Mouse (Mus musculus) midbrain, embryonic 14.5 days (tissue): ENCODE measurements around the gene Cdx2. TPM values are rescaled to one million over a fixed set of nuclear protein-coding genes. Genes with fewer than 3 reads are reported as not detected.

Source experiments
- ATAC-seq: fragments of 200-750 bp; cut with Nextera tagmentation; 2 replicates; pipeline ENCODE4 v1.8.0; 2017; ENCODE audit warnings: moderate number of reproducible peaks, moderate library complexity; ENCODE audit not compliant: low FRiP score, low TSS enrichment
- DNase-seq: peaks from one replicate; pipeline ENCODE4 v3.0.0-alpha.2; 2015
- H3K27ac ChIP-seq: fragments of 300-500 bp; sonication (generic); replicated peaks from 2 replicates; pipeline ENCODE4 v1.5.1; 2014; ENCODE audit warnings: mild to moderate bottlenecking, low read depth, low read length, moderate library complexity
- H3K27me3 ChIP-seq: fragments of 300-500 bp; sonication (generic); 2 replicates; pipeline ENCODE4 v1.6.1; 2014; ENCODE audit warnings: low read length, control low read depth, mixed read lengths; ENCODE audit not compliant: control insufficient read depth, insufficient read depth
- H3K36me3 ChIP-seq: fragments of 300-500 bp; sonication (generic); 2 replicates; pipeline ENCODE4 v1.6.1; 2014; ENCODE audit warnings: low read length, control low read depth; ENCODE audit not compliant: control insufficient read depth, insufficient read depth
- H3K4me1 ChIP-seq: fragments of 300-500 bp; sonication (generic); 2 replicates; pipeline ENCODE4 v1.6.1; 2014; ENCODE audit warnings: mild to moderate bottlenecking, antibody characterized with exemption, low read length, control low read depth; ENCODE audit not compliant: control insufficient read depth, insufficient read depth
- H3K4me2 ChIP-seq: fragments of 300-500 bp; sonication (generic); 2 replicates; pipeline ENCODE4 v1.6.1; 2014; ENCODE audit warnings: mild to moderate bottlenecking, low read length, moderate library complexity
- H3K4me3 ChIP-seq: fragments of 300-500 bp; sonication (generic); replicated peaks from 2 replicates; pipeline ENCODE4 v1.5.1; 2014; ENCODE audit warnings: low read depth, low read length
- H3K9ac ChIP-seq: fragments of 300-500 bp; sonication (generic); replicated peaks from 2 replicates; pipeline ENCODE4 v1.6.1; 2014; ENCODE audit warnings: mild to moderate bottlenecking, low read length, moderate library complexity
- H3K9me3 ChIP-seq: fragments of 300-500 bp; sonication (generic); 2 replicates; pipeline ENCODE4 v1.6.1; 2016; ENCODE audit warnings: low read length, control low read depth, mixed read lengths; ENCODE audit not compliant: control insufficient read depth
- whole genome bisulfite sequencing: fragments of 180-500 bp; shearing (Covaris S2); extraction: QIAGEN DNeasy Blood & Tissue Kit; methylation state at CpG from one replicate; pipeline ENCODE4 v1.1.7; 2014; 5-methylcytosine and 5-hydroxymethylcytosine counted together
- polyA plus RNA-seq: library from polyadenylated mRNA; unstranded; fragments of >200 nt; fragmentation: Nextera tagmentation; extraction: Ambion mirVana; gene quantifications from 2 replicates; pipeline ENCODE4 v1.2.1, GENCODE M21; 2014

Gene Cdx2
- polyA plus RNA-seq, 1 experiment from 2014 or later: not detected

DNA sequence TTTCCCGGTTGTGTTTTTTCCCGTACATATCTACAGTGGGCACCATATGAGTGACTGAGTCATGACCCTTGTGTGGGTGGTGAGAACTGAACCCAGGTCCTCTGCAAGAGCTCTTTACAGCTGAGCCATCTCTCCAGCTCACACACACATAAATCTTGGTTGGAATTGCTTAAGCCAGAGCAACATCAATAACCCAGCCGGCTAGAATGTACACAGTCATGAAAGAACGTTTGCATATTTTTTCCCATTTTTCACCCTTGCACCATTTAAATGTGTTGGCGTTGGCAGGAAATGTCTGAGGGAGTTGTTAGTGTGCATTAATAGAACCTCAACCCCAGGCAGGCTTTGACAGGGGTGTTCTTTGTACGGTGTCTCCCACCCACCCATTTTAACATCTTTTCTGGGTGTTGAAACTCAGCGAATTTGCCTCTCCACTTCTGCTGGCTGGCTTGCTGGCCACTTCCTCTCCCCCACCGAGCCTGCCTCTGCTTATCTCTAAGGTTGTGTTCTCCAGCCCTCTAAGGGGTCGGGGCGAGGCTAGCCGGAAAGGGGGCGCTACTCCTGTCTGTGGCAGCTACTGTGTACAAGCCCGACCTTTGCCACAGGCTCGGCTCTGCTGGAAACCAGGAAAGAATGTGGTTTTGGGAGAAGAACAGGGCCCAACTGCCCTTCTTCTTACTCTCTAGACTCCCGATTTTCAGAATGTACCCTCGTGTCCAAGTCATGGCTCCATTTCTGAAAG lies 15.1 kb downstream of the Cdx2 start:
- Histone ChIP-seq H3K4me3 (no peak overlapping the region), H3K9ac (no peak overlapping the region), H3K4me1 (no peaks in the 10 kb centered on the region), H3K27ac (no peak overlapping the region), H3K27me3 (peaks cover 49% of the 10 kb centered on the region), H3K4me2 (no peak overlapping the region), H3K9me3 (no peaks in the 10 kb centered on the region), H3K36me3 (no peaks in the 10 kb centered on the region)
- ATAC-seq (no peak), DNase-seq (no peak)
- 37% methylated on average over 16 of the region's 16 CpGs for WGBS

DNA sequence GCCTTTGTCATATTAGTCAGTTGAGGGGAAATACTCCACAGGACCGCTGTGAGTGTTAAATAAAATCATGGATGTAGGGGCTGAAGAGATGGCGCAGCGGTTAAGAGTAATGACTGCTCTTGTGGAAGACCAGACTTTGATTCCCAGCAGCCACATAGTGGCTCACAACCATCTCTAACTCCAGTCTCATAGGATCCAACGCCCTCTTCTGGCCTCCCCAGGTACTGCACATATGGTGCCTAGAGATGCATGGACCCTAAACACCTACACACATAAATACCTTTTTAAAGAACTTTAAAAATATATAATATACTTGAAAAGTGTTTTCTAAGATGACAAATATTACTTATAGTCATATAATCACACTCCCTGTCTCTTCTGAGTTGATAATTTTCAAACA lies 22.7 kb downstream of the Cdx2 start:
- no peak overlapping the region for H3K4me3 ChIP-seq
- no peaks in the 10 kb centered on the region for H3K9me3 ChIP-seq
- no peak overlapping the region for H3K27ac ChIP-seq
- H3K9ac ChIP-seq: no peak overlapping the region
- no peak for ATAC-seq
- WGBS: 78% methylated on average over 4 of the region's 4 CpGs
- H3K36me3 ChIP-seq: no peaks in the 10 kb centered on the region
- peaks cover 26% of the 10 kb centered on the region for H3K27me3 ChIP-seq
- DNase-seq: no peak
- H3K4me2 ChIP-seq: no peak overlapping the region
- no peaks in the 10 kb centered on the region for H3K4me1 ChIP-seq

DNA sequence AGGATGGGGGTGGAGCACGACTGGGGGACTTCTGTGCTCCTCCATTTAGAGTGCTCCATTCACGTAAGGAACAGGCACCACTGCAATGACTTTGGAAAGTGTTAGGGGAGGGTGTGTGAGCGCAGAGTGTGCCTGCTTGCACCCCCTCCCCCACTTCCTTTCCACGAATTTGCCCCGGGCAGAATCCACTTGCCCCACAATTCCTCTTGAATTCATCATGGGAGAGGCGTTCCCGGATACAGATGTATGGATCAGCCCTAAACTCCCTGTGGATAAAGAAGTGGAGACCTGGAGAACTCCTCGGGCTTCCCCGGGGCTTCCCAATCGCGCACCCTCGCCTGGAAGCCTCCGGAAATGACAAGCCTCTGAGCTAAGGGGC lies 29.5 kb downstream of the Cdx2 start:
- WGBS: under 1% methylated on average over 13 of the region's 13 CpGs
- Histone ChIP-seq H3K9ac (no peak overlapping the region), H3K27me3 (peaks cover 86% of the 10 kb centered on the region), H3K4me1 (no peaks in the 10 kb centered on the region), H3K36me3 (no peaks in the 10 kb centered on the region), H3K9me3 (no peaks in the 10 kb centered on the region), H3K4me3 (no peak overlapping the region), H3K4me2 (no peak overlapping the region), H3K27ac (no peak overlapping the region)
- ATAC-seq: no peak
- DNase-seq: no peak

DNA sequence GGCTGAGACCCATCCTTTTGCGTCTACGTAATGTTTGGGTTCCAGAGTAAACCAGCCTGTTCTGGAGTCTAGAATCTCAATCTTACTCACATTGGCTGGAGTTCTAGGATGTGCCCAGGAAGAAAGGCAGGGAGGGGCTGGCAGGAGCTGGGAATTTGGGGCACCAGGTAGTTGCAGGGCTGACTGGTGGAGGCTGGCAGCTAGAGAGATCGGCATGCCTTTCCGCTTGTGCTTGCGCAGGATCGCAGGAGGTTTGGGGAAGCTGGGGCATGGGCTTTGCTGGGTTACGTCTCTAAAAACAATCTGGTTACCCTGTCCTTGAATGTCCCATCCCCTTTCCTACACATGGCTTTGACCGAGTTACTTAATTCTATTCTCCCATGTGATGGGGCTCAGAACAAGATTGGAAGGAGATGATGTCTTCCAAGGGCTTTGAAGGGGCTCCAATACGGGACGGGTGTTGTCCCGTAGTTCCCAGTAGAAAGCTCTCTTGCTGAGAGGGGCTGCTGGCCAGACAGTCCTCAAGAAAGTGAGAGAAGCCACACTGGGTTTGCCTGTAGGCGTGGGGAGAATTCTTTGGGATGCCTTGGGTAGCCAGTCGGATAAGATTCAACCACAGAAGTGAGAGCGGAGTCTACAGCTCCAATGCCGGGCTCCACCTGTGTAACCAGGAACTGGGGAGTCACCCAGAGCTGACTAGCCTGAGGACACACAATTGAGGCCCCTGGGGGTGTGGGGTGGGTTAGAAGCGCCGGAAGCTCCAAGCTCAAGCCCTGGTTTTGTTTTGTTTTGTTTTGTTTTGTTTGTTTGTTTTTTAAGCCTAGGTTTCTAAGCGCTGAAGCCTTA lies 30.1 kb downstream of the Cdx2 start:
- Histone ChIP-seq H3K4me1 (no peaks in the 10 kb centered on the region), H3K4me3 (no peak overlapping the region), H3K36me3 (no peaks in the 10 kb centered on the region), H3K9ac (no peak overlapping the region), H3K27ac (no peak overlapping the region), H3K4me2 (no peak overlapping the region), H3K9me3 (no peaks in the 10 kb centered on the region), H3K27me3 (peaks cover 92% of the 10 kb centered on the region)
- no peak for DNase-seq
- WGBS: 2% methylated on average over 18 of the region's 18 CpGs
- ATAC-seq: no peak

DNA sequence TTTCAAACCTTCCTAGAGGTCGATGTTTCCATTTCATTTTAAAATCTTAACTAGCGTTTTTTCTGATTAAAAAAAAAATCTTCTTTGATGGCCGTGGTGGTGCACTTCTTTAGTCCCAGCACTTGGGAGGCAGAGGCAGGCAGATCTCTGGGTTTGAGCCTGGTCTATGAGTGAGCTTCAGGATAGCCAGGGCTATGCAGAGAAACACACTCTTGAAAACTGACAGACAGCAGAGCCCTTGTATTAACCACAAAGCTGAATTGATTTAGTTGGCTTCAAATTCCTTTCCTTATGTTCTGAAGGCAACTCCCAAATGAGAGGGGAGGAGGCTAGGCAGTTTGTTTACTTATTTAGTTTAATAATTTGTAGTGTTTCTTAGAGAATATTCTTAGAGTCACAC lies 31.3 kb downstream of the Cdx2 start:
- no peak for DNase-seq
- no peak overlapping the region for H3K4me3 ChIP-seq
- H3K4me2 ChIP-seq: no peak overlapping the region
- no peak overlapping the region for H3K27ac ChIP-seq
- no peak for ATAC-seq
- H3K27me3 ChIP-seq: peaks cover 98% of the 10 kb centered on the region
- no peaks in the 10 kb centered on the region for H3K4me1 ChIP-seq
- H3K9ac ChIP-seq: no peak overlapping the region
- H3K9me3 ChIP-seq: no peaks in the 10 kb centered on the region
- H3K36me3 ChIP-seq: no peaks in the 10 kb centered on the region
- 14% methylated on average over 3 of the region's 3 CpGs for WGBS

DNA sequence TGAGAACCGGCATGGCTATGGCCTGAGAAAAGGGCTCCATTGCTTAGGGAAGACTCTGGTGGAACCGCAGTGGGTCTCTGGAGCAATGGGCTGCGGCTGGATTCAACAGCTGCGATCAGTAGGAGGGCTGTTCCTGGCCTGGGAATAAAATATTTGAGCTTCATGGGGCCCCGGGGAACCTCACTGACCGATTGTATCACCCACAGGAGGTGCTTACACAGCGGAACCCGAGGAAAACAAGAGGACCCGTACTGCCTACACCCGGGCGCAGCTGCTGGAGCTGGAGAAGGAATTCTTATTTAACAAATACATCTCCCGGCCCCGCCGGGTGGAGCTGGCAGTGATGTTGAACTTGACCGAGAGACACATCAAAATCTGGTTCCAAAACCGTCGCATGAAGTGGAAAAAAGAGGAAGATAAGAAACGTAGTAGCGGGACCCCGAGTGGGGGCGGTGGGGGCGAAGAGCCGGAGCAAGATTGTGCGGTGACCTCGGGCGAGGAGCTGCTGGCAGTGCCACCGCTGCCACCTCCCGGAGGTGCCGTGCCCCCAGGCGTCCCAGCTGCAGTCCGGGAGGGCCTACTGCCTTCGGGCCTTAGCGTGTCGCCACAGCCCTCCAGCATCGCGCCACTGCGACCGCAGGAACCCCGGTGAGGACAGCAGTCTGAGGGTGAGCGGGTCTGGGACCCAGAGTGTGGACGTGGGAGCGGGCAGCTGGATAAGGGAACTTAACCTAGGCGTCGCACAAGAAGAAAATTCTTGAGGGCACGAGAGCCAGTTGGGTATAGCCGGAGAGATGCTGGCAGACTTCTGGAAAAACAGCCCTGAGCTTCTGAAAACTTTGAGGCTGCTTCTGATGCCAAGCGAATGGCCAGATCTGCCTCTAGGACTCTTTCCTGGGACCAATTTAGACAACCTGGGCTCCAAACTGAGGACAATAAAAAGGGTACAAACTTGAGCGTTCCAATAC lies 32.6 kb downstream of the Cdx2 start:
- no peak for DNase-seq
- WGBS: 1% methylated on average over 48 of the region's 48 CpGs
- no peak overlapping the region for H3K4me3 ChIP-seq

DNA sequence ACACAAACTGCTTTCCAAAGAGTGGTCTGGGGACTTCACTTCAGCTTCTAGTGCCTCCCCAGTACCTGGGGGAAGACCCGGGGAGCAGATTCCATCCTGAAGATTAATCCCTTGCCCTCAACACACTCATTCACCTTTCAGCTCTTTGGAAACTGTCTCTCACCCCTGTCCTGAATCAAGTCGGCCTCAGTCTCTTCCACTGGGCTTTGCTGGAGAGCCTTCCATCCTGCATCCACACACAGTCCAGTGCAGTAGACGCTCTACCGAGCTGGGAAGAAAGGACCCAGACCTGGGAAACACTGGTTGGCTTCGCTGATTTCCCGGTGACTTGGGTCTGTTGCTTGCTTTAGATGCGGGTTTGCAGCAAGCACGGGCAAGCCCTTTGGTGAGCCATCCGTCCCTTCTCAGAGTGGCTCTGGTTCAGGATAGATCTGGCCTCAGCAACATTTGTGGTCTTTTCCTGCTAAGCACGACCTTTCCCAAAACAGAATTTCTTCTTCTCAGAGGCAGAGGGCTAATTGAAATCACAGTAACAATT lies 34.2 kb downstream of the Cdx2 start:
- no peaks in the 10 kb centered on the region for H3K4me1 ChIP-seq
- H3K36me3 ChIP-seq: no peaks in the 10 kb centered on the region
- no peak overlapping the region for H3K9ac ChIP-seq
- H3K27ac ChIP-seq: no peak overlapping the region
- no peak for DNase-seq
- no peaks in the 10 kb centered on the region for H3K9me3 ChIP-seq
- H3K4me2 ChIP-seq: no peak overlapping the region
- no peak overlapping the region for H3K4me3 ChIP-seq
- WGBS: 2% methylated on average over 10 of the region's 10 CpGs
- peaks cover 100% of the 10 kb centered on the region for H3K27me3 ChIP-seq
- no peak for ATAC-seq

More for the DNA sequence above, 32.6 kb downstream of the Cdx2 start:
- Histone ChIP-seq H3K9me3 (no peaks in the 10 kb centered on the region), H3K4me1 (no peaks in the 10 kb centered on the region), H3K36me3 (no peaks in the 10 kb centered on the region), H3K27ac (no peak overlapping the region), H3K4me2 (no peak overlapping the region), H3K27me3 (peaks cover 98% of the 10 kb centered on the region), H3K9ac (no peak overlapping the region)
- no peak for ATAC-seq

DNA sequence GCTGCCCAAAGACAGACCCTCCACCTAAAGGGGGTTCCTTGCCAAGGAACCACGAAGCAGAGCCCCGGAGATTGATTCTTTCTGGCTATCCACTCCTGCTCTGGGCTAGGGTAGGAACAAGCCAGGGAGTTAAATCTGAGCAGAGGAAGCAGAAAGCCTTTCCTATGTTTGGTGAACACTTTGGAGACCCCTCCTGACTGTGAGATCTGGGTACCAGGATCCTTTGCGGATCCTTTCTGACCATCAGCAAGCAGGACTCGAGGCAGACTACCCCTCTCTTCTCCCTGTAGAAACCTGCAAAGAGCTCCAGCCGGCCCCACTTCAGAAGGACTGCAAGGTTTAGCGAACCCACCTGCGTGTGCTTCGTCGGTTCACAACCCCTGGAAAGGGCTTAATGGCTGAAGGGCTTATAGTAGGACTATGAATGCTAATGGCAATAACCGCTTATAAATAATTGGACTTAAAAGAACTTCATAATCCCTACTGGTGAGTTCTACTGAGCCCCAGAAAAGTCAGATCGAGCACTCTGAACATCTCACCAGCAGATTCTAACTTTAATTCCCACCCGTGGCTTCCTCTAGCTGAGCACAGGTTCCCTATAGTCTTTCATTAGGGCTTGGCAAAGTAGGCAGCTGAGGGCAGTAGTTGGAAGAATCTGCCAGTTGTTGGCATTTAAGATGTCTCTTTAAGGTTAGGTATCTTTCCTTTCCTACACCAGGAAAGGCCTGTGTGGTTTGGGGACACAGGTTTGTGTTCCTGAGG lies 34.8 kb downstream of the Cdx2 start:
- Histone ChIP-seq H3K9ac (no peak overlapping the region), H3K27ac (no peak overlapping the region), H3K4me3 (no peak overlapping the region), H3K4me2 (no peak overlapping the region), H3K36me3 (no peaks in the 10 kb centered on the region), H3K4me1 (no peaks in the 10 kb centered on the region), H3K27me3 (peaks cover 100% of the 10 kb centered on the region), H3K9me3 (no peaks in the 10 kb centered on the region)
- ATAC-seq (no peak), DNase-seq (no peak)
- 1% methylated on average over 12 of the region's 12 CpGs for WGBS
